Mouse (Mus musculus) stomach, postnatal 0 days (tissue): Measurements from ENCODE around the gene Slc19a2. TPM values are rescaled to one million over a fixed set of nuclear protein-coding genes. Genes with fewer than 3 reads are reported as not detected.

ENCODE experiments used
- ATAC-seq: fragments of 200-750 bp; cut with Nextera tagmentation; 2 replicates; pipeline ENCODE4 v1.8.0; 2017; ENCODE audit not compliant: low FRiP score, low TSS enrichment
- DNase-seq: peaks from one replicate; pipeline ENCODE4 v3.0.0-alpha.2; 2016; ENCODE audit warnings: low spot score
- H3K27ac ChIP-seq: fragments of 300-500 bp; sonication (generic); replicated peaks from 2 replicates; pipeline ENCODE4 v1.5.1; 2014; ENCODE audit warnings: mild to moderate bottlenecking, control low read depth
- H3K27me3 ChIP-seq: fragments of 300-500 bp; sonication (generic); 2 replicates; pipeline ENCODE4 v1.6.1; 2014; ENCODE audit warnings: low read length; ENCODE audit not compliant: control insufficient read depth, insufficient read depth
- H3K36me3 ChIP-seq: fragments of 300-500 bp; sonication (generic); 2 replicates; pipeline ENCODE4 v1.6.1; 2014; ENCODE audit warnings: low read length, mixed read lengths; ENCODE audit not compliant: control insufficient read depth, insufficient read depth
- H3K4me1 ChIP-seq: fragments of 300-500 bp; sonication (generic); replicated peaks from 2 replicates; pipeline ENCODE4 v1.6.1; 2014; ENCODE audit warnings: antibody characterized with exemption; ENCODE audit not compliant: control insufficient read depth, insufficient read depth
- H3K4me2 ChIP-seq: fragments of 300-500 bp; sonication (generic); replicated peaks from 2 replicates; pipeline ENCODE4 v1.6.1; 2014; ENCODE audit warnings: low read depth, mild to moderate bottlenecking, control low read depth, moderate library complexity
- H3K4me3 ChIP-seq: fragments of 300-500 bp; sonication (generic); 2 replicates; pipeline ENCODE4 v1.5.1; 2014; ENCODE audit warnings: low read depth, low read length, control low read depth
- H3K9ac ChIP-seq: fragments of 300-500 bp; sonication (generic); 2 replicates; pipeline ENCODE4 v1.6.1; 2014; ENCODE audit warnings: mild to moderate bottlenecking, low read length, control low read depth, mixed read lengths
- H3K9me3 ChIP-seq: fragments of 300-500 bp; sonication (generic); 2 replicates; pipeline ENCODE4 v1.6.1; 2016; ENCODE audit warnings: low read length; ENCODE audit not compliant: control insufficient read depth
- CTCF ChIP-seq: IDR thresholded peaks from 2 replicates; pipeline ENCODE4 v1.5.1; 2016; ENCODE audit warnings: antibody characterized with exemption, low read depth, mild to moderate bottlenecking, moderate library complexity
- EP300 ChIP-seq: optimal IDR thresholded peaks from 2 replicates; pipeline ENCODE3; 2016; ENCODE audit warnings: antibody characterized with exemption
- WGBS: fragments of 180-500 bp; shearing (Covaris S2); extraction: QIAGEN DNeasy Blood & Tissue Kit; methylation state at CpG from one replicate; pipeline ENCODE4 v1.1.7; 2014; 5-methylcytosine and 5-hydroxymethylcytosine counted together
- polyA plus RNA-seq: library from polyadenylated mRNA; unstranded; fragments of >200 nt; fragmentation: Nextera tagmentation; extraction: Ambion mirVana; gene quantifications from 2 replicates; pipeline ENCODE4 v1.2.1, GENCODE M21; 2015

Gene Slc19a2
- 14.8 and 15.3 TPM in 2 replicates for polyA plus RNA-seq

DNA sequence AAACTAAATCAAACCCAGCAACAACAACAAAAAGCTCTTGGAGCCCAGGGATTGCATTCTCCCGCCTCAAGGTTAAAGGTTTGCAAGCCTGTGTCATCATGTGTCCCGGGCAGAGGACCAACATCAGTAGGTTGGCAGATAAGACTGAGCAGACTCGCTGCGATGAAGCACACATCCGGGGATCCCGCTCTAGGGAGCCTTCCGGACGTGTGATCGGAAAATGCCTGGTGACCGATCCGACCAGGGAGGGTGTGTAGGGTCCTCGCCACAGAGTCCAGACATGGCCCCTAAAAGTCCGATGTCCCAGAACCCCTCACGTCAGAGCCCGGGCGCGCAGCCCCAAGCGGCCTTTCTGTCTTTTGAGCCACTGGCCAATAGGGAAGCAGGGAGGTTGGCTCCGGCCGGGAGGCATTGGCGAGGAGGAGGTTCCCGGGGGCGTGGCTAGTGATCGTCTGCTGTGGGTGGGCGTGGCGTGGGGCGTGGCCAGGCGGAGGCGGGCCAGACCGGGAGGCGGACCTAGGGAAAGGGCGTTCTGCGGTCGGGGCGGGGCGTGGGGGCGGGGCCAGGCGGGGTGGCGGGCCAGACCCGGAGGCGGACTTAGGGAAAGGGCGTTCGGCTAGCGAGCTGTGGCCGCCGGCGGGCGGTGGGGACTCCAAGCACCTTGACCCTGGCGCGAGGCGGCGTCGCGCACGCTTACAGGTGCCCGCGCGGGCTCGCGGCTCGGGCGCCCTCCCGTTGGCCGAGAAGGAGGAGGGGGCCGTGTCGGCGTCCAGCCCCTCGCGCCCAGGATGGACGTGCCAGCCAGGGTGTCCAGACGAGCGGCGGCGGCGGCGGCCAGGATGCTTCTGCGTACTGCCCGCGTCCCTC lies at the start of gene Slc19a2:
TSS of gene Slc19a2 (plus strand) at position 582 of the 867 bp plus-strand sequence.
- Histone ChIP-seq H3K4me3 (peak within 1 kb of the TSS; percentile 81), H3K4me2 (peak within 1 kb of the TSS; percentile 91), H3K9me3 (no peaks in the 10 kb centered on the region), H3K36me3 (no peaks in the 10 kb centered on the region), H3K27me3 (no peaks in the 10 kb centered on the region), H3K4me1 (no peaks in the 10 kb centered on the region; the same call in none of the 2 replicates), H3K27ac (peak within 1 kb of the TSS; percentile 86), H3K9ac (peak within 1 kb of the TSS; percentile 83)
- DNase-seq (peak; percentile 100), ATAC-seq (peak; percentile 95)
- TF ChIP-seq EP300 (no peak), CTCF (0 out of 2 replicates have a peak, but pooled peaks have one; percentile 0)
- under 1% methylated on average over 62 of the region's 79 CpGs for WGBS

DNA sequence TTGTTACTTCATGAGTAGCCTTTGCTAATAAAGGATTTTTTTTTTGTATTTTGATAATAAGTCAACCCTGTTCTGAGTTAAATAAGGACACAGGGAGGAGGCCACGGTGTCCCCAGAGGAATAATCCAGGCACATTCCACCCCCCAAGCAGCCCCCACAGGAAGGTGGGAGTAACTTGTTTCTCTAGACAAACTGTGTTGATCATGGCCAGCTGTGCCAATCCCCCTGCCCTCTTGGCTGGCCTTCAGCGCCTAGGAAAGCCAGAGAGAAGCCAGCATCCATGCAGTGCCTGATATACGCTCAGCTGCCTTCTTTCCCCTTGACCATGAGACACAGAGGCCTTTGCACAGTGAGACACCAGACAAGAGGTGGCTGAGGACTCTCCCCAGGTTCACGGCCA lies 49.3 kb upstream of the Slc19a2 start:
- no peaks in the 10 kb centered on the region for H3K9me3 ChIP-seq
- H3K4me2 ChIP-seq: no peak overlapping the region
- H3K9ac ChIP-seq: no peak overlapping the region
- H3K4me1 ChIP-seq: no peaks in the 10 kb centered on the region
- 83% methylated on average over 4 of the region's 4 CpGs for WGBS
- ATAC-seq: no peak
- no peaks in the 10 kb centered on the region for H3K27me3 ChIP-seq
- TF ChIP-seq CTCF (no peak), EP300 (no peak)
- no peaks in the 10 kb centered on the region for H3K36me3 ChIP-seq
- no peak overlapping the region for H3K4me3 ChIP-seq
- no peak overlapping the region for H3K27ac ChIP-seq
- no peak for DNase-seq

DNA sequence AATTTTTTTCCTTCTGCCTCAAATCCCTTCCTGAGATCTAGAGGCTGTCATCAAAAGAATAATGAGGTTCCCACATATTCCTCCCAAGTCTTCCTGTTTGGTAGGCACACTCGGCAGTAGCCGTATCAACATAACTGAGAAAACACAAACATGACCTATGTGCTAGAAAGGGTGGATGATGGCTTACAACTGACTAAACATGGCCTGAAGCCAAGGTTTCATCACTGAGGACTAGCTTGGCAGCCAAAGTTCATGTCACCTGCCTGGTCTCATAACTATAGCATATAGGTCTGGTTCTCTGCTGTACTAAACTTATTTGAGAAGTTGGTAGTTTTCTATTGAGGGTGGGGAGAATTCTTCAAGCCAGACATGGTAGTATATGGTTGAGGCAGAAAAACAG lies 40.4 kb upstream of the Slc19a2 start:
- H3K4me2 ChIP-seq: no peak overlapping the region
- no peaks in the 10 kb centered on the region for H3K9me3 ChIP-seq
- 40% methylated on average over 2 of the region's 2 CpGs for WGBS
- no peak overlapping the region for H3K4me3 ChIP-seq
- H3K9ac ChIP-seq: no peak overlapping the region
- TF ChIP-seq CTCF (no peak), EP300 (no peak)
- ATAC-seq: peak; percentile 86
- H3K36me3 ChIP-seq: no peaks in the 10 kb centered on the region
- H3K27me3 ChIP-seq: no peaks in the 10 kb centered on the region
- no peaks in the 10 kb centered on the region for H3K4me1 ChIP-seq
- no peak overlapping the region for H3K27ac ChIP-seq
- DNase-seq: peak; percentile 33

DNA sequence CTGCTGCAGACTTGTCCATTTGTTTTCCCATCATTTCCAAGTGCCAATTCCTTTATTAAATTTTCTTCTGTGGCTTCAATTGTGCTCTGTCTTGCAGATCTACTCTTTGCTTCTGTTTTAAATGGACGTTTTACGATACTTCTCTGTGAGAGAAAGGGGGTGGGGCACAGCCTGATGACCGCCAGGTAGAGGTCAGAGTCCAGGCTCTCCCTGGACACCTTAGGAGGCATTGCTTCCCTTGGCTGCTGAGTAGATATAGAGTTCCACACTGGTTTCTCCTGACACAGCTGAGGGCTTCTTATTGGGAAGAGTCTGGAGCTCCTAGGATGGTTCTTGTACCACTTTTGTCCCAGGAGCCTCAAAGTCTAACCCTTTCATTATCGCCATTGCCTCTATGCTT lies 37.9 kb upstream of the Slc19a2 start:
- no peaks in the 10 kb centered on the region for H3K4me1 ChIP-seq

DNA sequence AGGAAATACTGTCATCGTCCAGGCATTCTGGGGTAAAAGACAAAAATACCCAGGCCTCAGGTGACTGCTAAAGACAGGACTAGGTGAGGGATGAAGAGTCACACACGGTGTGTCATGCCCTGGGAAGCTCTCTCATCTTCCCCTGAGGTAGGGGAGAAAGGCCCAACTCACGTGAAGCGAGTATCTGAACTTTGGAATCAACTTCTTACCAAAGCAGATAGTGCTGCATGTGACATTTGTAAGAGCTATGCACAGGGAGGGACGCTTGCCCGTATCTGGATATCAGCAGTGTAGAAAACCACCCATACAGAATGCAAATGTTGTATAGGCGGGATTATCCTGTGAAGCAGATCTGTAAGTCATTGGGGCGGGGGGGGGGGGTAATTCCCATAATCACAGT lies 36.2 kb upstream of the Slc19a2 start:
- no peak overlapping the region for H3K4me3 ChIP-seq
- H3K36me3 ChIP-seq: no peaks in the 10 kb centered on the region
- H3K9me3 ChIP-seq: no peaks in the 10 kb centered on the region
- no peak for DNase-seq
- H3K4me2 ChIP-seq: no peak overlapping the region
- TF ChIP-seq EP300 (no peak), CTCF (no peak)
- no peaks in the 10 kb centered on the region for H3K27me3 ChIP-seq
- WGBS: 80% methylated on average over 8 of the region's 8 CpGs
- no peaks in the 10 kb centered on the region for H3K4me1 ChIP-seq
- no peak overlapping the region for H3K9ac ChIP-seq
- ATAC-seq: no peak
- H3K27ac ChIP-seq: no peak overlapping the region

More for the DNA sequence above, 37.9 kb upstream of the Slc19a2 start:
- ATAC-seq (no peak), DNase-seq (peak; percentile 27)
- no peak for TF ChIP-seq CTCF
- TF ChIP-seq EP300: no peak
- WGBS: 73% methylated on average over 4 of the region's 4 CpGs
- H3K27ac ChIP-seq: no peak overlapping the region
- H3K9me3 ChIP-seq: no peaks in the 10 kb centered on the region
- no peaks in the 10 kb centered on the region for H3K27me3 ChIP-seq
- no peak overlapping the region for H3K4me2 ChIP-seq
- no peak overlapping the region for H3K4me3 ChIP-seq
- H3K36me3 ChIP-seq: no peaks in the 10 kb centered on the region
- no peak overlapping the region for H3K9ac ChIP-seq

DNA sequence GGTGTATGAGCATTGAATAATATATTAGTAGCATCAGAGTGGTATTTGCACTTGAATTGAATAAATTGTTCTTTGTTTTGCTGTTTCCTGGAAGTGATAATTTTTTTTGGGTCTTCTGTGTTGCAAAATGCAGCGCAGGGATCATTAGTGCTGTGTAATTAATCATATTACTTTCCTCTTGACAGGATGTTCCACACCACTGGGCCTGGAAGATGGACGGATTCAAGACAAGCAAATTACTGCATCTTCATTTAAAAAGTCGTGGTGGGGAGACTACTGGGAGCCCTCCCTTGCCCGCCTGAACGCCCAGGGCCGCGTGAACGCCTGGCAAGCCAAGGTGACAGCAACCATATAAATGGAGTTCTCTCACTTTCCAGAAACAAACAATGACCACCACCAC lies 34.7 kb upstream of the Slc19a2 start:
- H3K27me3 ChIP-seq: no peaks in the 10 kb centered on the region
- no peak overlapping the region for H3K9ac ChIP-seq
- H3K4me2 ChIP-seq: no peak overlapping the region
- no peak for ATAC-seq
- no peak for TF ChIP-seq CTCF
- TF ChIP-seq EP300: no peak
- 64% methylated on average over 8 of the region's 8 CpGs for WGBS
- H3K9me3 ChIP-seq: no peaks in the 10 kb centered on the region
- no peak for DNase-seq
- H3K4me3 ChIP-seq: no peak overlapping the region
- 0 out of 2 replicates have a peak, but pooled peaks cover 2% of the 10 kb centered on the region for H3K4me1 ChIP-seq
- no peaks in the 10 kb centered on the region for H3K36me3 ChIP-seq
- H3K27ac ChIP-seq: no peak overlapping the region
